Mouse (Mus musculus) hindbrain, embryonic 12.5 days (tissue): ENCODE measurements around the gene C030005K15Rik. TPM values are rescaled to one million over a fixed set of nuclear protein-coding genes. Genes with fewer than 3 reads are reported as not detected.
"Not testable (repeated sequence)": the region's sequence is repeated elsewhere in the genome, so short reads cannot be mapped to it uniquely, and the experiment has no call there.

ENCODE experiments used
- ATAC-seq: fragments of 200-750 bp; cut with Nextera tagmentation; 2 replicates; pipeline ENCODE4 v1.8.0; 2017; ENCODE audit warnings: moderate TSS enrichment; ENCODE audit not compliant: low FRiP score
- H3K27ac ChIP-seq: fragments of 300-500 bp; sonication (generic); 2 replicates; pipeline ENCODE4 v1.5.1; 2016; ENCODE audit warnings: mild to moderate bottlenecking
- H3K27me3 ChIP-seq: fragments of 300-500 bp; sonication (generic); 2 replicates; pipeline ENCODE4 v1.6.1; 2016; ENCODE audit warnings: mild to moderate bottlenecking
- H3K36me3 ChIP-seq: fragments of 300-500 bp; sonication (generic); 2 replicates; pipeline ENCODE4 v1.6.1; 2016; ENCODE audit warnings: mild to moderate bottlenecking
- H3K4me1 ChIP-seq: fragments of 300-500 bp; sonication (generic); 2 replicates; pipeline ENCODE4 v1.6.1; 2016
- H3K4me2 ChIP-seq: fragments of 300-500 bp; sonication (generic); replicated peaks from 2 replicates; pipeline ENCODE4 v1.6.1; 2016; ENCODE audit warnings: mild to moderate bottlenecking
- H3K4me3 ChIP-seq: fragments of 300-500 bp; sonication (generic); 2 replicates; pipeline ENCODE4 v1.5.1; 2016; ENCODE audit warnings: mild to moderate bottlenecking
- H3K9ac ChIP-seq: fragments of 300-500 bp; sonication (generic); 2 replicates; pipeline ENCODE4 v1.6.1; 2016; ENCODE audit warnings: mild to moderate bottlenecking, moderate library complexity
- H3K9me3 ChIP-seq: fragments of 300-500 bp; sonication (generic); replicated peaks from 2 replicates; pipeline ENCODE4 v1.6.1; 2016; ENCODE audit warnings: mild to moderate bottlenecking
- WGBS: fragments of 180-500 bp; shearing (Covaris S2); methylation state at CpG from one replicate; pipeline ENCODE4 v1.1.7; 2016; 5-methylcytosine and 5-hydroxymethylcytosine counted together
- polyA plus RNA-seq: library from polyadenylated mRNA; unstranded; fragments of >200 nt; fragmentation: Nextera tagmentation; extraction: Ambion mirVana; gene quantifications from 2 replicates; pipeline ENCODE4 v1.2.1, GENCODE M21; 2016

The C030005K15Rik gene
- polyA plus RNA-seq, result not detected in 2 replicates

GRCm38 (mm10) chr10:97726655-97727054 is at the start of gene C030005K15Rik:
Gene C030005K15Rik, minus strand, starts transcription at chr10:97726755.
- H3K4me3 ChIP-seq, H3K4me2 ChIP-seq, H3K36me3 ChIP-seq, H3K9me3 ChIP-seq, H3K27me3 ChIP-seq, H3K9ac ChIP-seq, H3K4me1 ChIP-seq, H3K27ac ChIP-seq, ATAC-seq: not testable (repeated sequence)

GRCm38 (mm10) chr10:97768171-97768749 is 41.7 kb upstream of the C030005K15Rik start:
- Histone ChIP-seq H3K9me3 (no peaks in the 10 kb centered on the region), H3K4me1 (no peaks in the 10 kb centered on the region), H3K36me3 (no peaks in the 10 kb centered on the region), H3K9ac (no peak overlapping the region), H3K4me2 (no peak overlapping the region), H3K27ac (no peak overlapping the region), H3K4me3 (no peak overlapping the region), H3K27me3 (no peaks in the 10 kb centered on the region)
- ATAC-seq, result no peak
- 60% methylated on average over 5 of the region's 5 CpGs for WGBS

- H3K9me3 ChIP-seq, result no peaks in the 10 kb centered on the region
- H3K36me3 ChIP-seq, result no peaks in the 10 kb centered on the region
- H3K27me3 ChIP-seq, result no peaks in the 10 kb centered on the region
- ATAC-seq, result no peak
- H3K4me2 ChIP-seq, result no peak overlapping the region
- no peak overlapping the region for H3K9ac ChIP-seq
- no peak overlapping the region for H3K27ac ChIP-seq
- 79% methylated on average over 4 of the region's 4 CpGs for WGBS
- H3K4me3 ChIP-seq, result no peak overlapping the region
- no peaks in the 10 kb centered on the region for H3K4me1 ChIP-seq
Observed at GRCm38 (mm10) chr10:97753821-97754220, 27.3 kb upstream of the C030005K15Rik start.

- no peaks in the 10 kb centered on the region for H3K27me3 ChIP-seq
- no peak for ATAC-seq
- 76% methylated on average over 3 of the region's 3 CpGs for WGBS
Observed at GRCm38 (mm10) chr10:97747231-97747630, 20.7 kb upstream of the C030005K15Rik start.

GRCm38 (mm10) chr10:97725929-97726328 is 626 bp downstream of the C030005K15Rik start:
- Histone ChIP-seq H3K36me3 (no peaks in the 10 kb centered on the region), H3K27ac (no peak overlapping the region), H3K4me1 (no peaks in the 10 kb centered on the region), H3K4me2 (no peak overlapping the region), H3K4me3 (no peak overlapping the region), H3K27me3 (no peaks in the 10 kb centered on the region), H3K9ac (no peak overlapping the region), H3K9me3 (no peaks in the 10 kb centered on the region)
- 60% methylated on average over 1 of the region's 1 CpGs for WGBS
- ATAC-seq, result no peak

More at GRCm38 (mm10) chr10:97747231-97747630, 20.7 kb upstream of the C030005K15Rik start:
- Histone ChIP-seq H3K9me3 (no peaks in the 10 kb centered on the region), H3K4me2 (no peak overlapping the region), H3K4me1 (no peaks in the 10 kb centered on the region), H3K27ac (no peak overlapping the region), H3K9ac (no peak overlapping the region), H3K4me3 (no peak overlapping the region), H3K36me3 (no peaks in the 10 kb centered on the region)

- Histone ChIP-seq H3K27ac (no peak overlapping the region), H3K4me2 (no peak overlapping the region), H3K27me3 (no peaks in the 10 kb centered on the region), H3K4me3 (no peak overlapping the region), H3K4me1 (no peaks in the 10 kb centered on the region), H3K36me3 (no peaks in the 10 kb centered on the region), H3K9ac (no peak overlapping the region), H3K9me3 (no peaks in the 10 kb centered on the region)
- 96% methylated on average over 9 of the region's 9 CpGs for WGBS
- no peak for ATAC-seq
Observed at GRCm38 (mm10) chr10:97722709-97723108, 3.8 kb downstream of the C030005K15Rik start.

- H3K4me3 ChIP-seq, result no peak overlapping the region
- no peak overlapping the region for H3K9ac ChIP-seq
- no peaks in the 10 kb centered on the region for H3K9me3 ChIP-seq
- 86% methylated on average over 1 of the region's 1 CpGs for WGBS
- H3K36me3 ChIP-seq, result no peaks in the 10 kb centered on the region
- no peak for ATAC-seq
- no peak overlapping the region for H3K27ac ChIP-seq
- no peak overlapping the region for H3K4me2 ChIP-seq
- H3K4me1 ChIP-seq, result no peaks in the 10 kb centered on the region
- H3K27me3 ChIP-seq, result no peaks in the 10 kb centered on the region
Observed at GRCm38 (mm10) chr10:97720625-97721024, 5.9 kb downstream of the C030005K15Rik start.

- Histone ChIP-seq H3K9me3 (no peaks in the 10 kb centered on the region), H3K9ac (no peak overlapping the region), H3K4me3 (no peak overlapping the region), H3K4me1 (no peaks in the 10 kb centered on the region), H3K4me2 (no peak overlapping the region), H3K27me3 (no peaks in the 10 kb centered on the region), H3K36me3 (no peaks in the 10 kb centered on the region), H3K27ac (no peak overlapping the region)
- 84% methylated on average over 2 of the region's 2 CpGs for WGBS
- no peak for ATAC-seq
Observed at GRCm38 (mm10) chr10:97718021-97718420, 8.5 kb downstream of the C030005K15Rik start.

- H3K4me2 ChIP-seq, result no peak overlapping the region
- no peak overlapping the region for H3K4me3 ChIP-seq
- WGBS, result 81% methylated on average over 1 of the region's 1 CpGs
- no peak overlapping the region for H3K9ac ChIP-seq
- no peaks in the 10 kb centered on the region for H3K27me3 ChIP-seq
- no peaks in the 10 kb centered on the region for H3K9me3 ChIP-seq
- no peak overlapping the region for H3K27ac ChIP-seq
- ATAC-seq, result no peak
- H3K36me3 ChIP-seq, result no peaks in the 10 kb centered on the region
- H3K4me1 ChIP-seq, result no peaks in the 10 kb centered on the region
Observed at GRCm38 (mm10) chr10:97717233-97717632, 9.3 kb downstream of the C030005K15Rik start.

GRCm38 (mm10) chr10:97715289-97715906 is 11.2 kb downstream of the C030005K15Rik start:
- ATAC-seq, result no peak
- H3K4me3 ChIP-seq, result no peak overlapping the region
- H3K27me3 ChIP-seq, result no peaks in the 10 kb centered on the region
- no peak overlapping the region for H3K27ac ChIP-seq
- WGBS, result 85% methylated on average over 3 of the region's 3 CpGs
- H3K9ac ChIP-seq, result no peak overlapping the region
- H3K36me3 ChIP-seq, result no peaks in the 10 kb centered on the region
- H3K4me2 ChIP-seq, result no peak overlapping the region
- no peaks in the 10 kb centered on the region for H3K9me3 ChIP-seq
- no peaks in the 10 kb centered on the region for H3K4me1 ChIP-seq

- WGBS, result 59% methylated on average over 4 of the region's 4 CpGs
- no peak for ATAC-seq
- Histone ChIP-seq H3K27me3 (no peaks in the 10 kb centered on the region), H3K27ac (no peak overlapping the region), H3K4me2 (no peak overlapping the region), H3K9ac (no peak overlapping the region), H3K36me3 (no peaks in the 10 kb centered on the region), H3K9me3 (no peaks in the 10 kb centered on the region), H3K4me1 (no peaks in the 10 kb centered on the region), H3K4me3 (no peak overlapping the region)
Observed at GRCm38 (mm10) chr10:97714584-97714983, 12.0 kb downstream of the C030005K15Rik start.

GRCm38 (mm10) chr10:97712687-97713086 is 13.9 kb downstream of the C030005K15Rik start:
- Histone ChIP-seq H3K36me3 (no peaks in the 10 kb centered on the region), H3K4me2 (no peak overlapping the region), H3K27ac (no peak overlapping the region), H3K4me1 (no peaks in the 10 kb centered on the region), H3K4me3 (no peak overlapping the region), H3K9ac (no peak overlapping the region), H3K27me3 (no peaks in the 10 kb centered on the region), H3K9me3 (no peaks in the 10 kb centered on the region)
- ATAC-seq, result no peak
- WGBS, result 3% methylated on average over 5 of the region's 5 CpGs

GRCm38 (mm10) chr10:97704562-97704961 is 22.0 kb downstream of the C030005K15Rik start:
- Histone ChIP-seq H3K4me3 (no peak overlapping the region), H3K9me3 (no peaks in the 10 kb centered on the region), H3K9ac (no peak overlapping the region), H3K36me3 (no peaks in the 10 kb centered on the region), H3K27me3 (no peaks in the 10 kb centered on the region), H3K4me1 (no peaks in the 10 kb centered on the region), H3K4me2 (no peak overlapping the region), H3K27ac (no peak overlapping the region)
- no peak for ATAC-seq
- WGBS, result 53% methylated on average over 1 of the region's 1 CpGs
